Mouse (Mus musculus) gastrocnemius, adult 8-10 months (tissue): ENCODE data around the gene Hspe1. TPM values are rescaled to one million over a fixed set of nuclear protein-coding genes. Genes with fewer than 3 reads are reported as not detected.
"Not testable (repeated sequence)": the region's sequence is repeated elsewhere in the genome, so short reads cannot be mapped to it uniquely, and the experiment has no call there.

Source experiments
- DNase-seq, 2 experiments: peaks; one replicate each; pipeline ENCODE4 v3.0.0; 2022; ENCODE audit warnings: low spot score in 2 of 2
- total RNA-seq, 4 experiments: library from RNA; stranded (reverse); gene quantifications; 2 replicates each; pipeline ENCODE4 v1.2.4; 2022

Hspe1 gene
- total RNA-seq, 4 experiments from 2014 or later: 83.2 to 102 (median 92.9) TPM

- no peak for DNase-seq
These were observed 2.1 kb upstream of the Hspe1 start for GRCm38 (mm10) chr1:55085781-55086366.

- DNase-seq: no peak
These were observed 998 bp upstream of the Hspe1 start for GRCm38 (mm10) chr1:55086868-55087400.

GRCm38 (mm10) chr1:55087401-55087904, 479 bp upstream of the Hspe1 start:
- DNase-seq: peak; percentile 54 to 71

GRCm38 (mm10) chr1:55088611-55089497, 922 bp downstream of the Hspe1 start:
- DNase-seq: no peak

- DNase-seq: no peak
These were observed 1.6 kb downstream of the Hspe1 start for GRCm38 (mm10) chr1:55089498-55090064.

- DNase-seq: no peak
These were observed 4.1 kb downstream of the Hspe1 start for GRCm38 (mm10) chr1:55092056-55092455.

- DNase-seq: no peak
These were observed 4.5 kb downstream of the Hspe1 start for GRCm38 (mm10) chr1:55092469-55092868.

GRCm38 (mm10) chr1:55106919-55107585, 19.1 kb downstream of the Hspe1 start:
- DNase-seq: no peak

GRCm38 (mm10) chr1:55107644-55108043, 19.7 kb downstream of the Hspe1 start:
- no peak for DNase-seq

GRCm38 (mm10) chr1:55108473-55108872, 20.5 kb downstream of the Hspe1 start:
- no peak for DNase-seq

GRCm38 (mm10) chr1:55109066-55109766, 21.3 kb downstream of the Hspe1 start:
- no peak for DNase-seq

- DNase-seq: no peak
These were observed 35.1 kb downstream of the Hspe1 start for GRCm38 (mm10) chr1:55123046-55123445.

- no peak for DNase-seq
These were observed 35.6 kb downstream of the Hspe1 start for GRCm38 (mm10) chr1:55123561-55123960.

- not testable (repeated sequence) for DNase-seq
These were observed 36.2 kb downstream of the Hspe1 start for GRCm38 (mm10) chr1:55124136-55124535.

GRCm38 (mm10) chr1:55129716-55130115, 41.8 kb downstream of the Hspe1 start:
- DNase-seq: no peak

- no peak for DNase-seq
These were observed 42.4 kb downstream of the Hspe1 start for GRCm38 (mm10) chr1:55130190-55130916.

- DNase-seq: peak; percentile 84 to 86
These were observed 43.0 kb downstream of the Hspe1 start, which contains the start of gene Mob4 for GRCm38 (mm10) chr1:55130943-55131401. Mob4 (plus strand) TSS chr1:55131231.

GRCm38 (mm10) chr1:55131424-55132014, 43.6 kb downstream of the Hspe1 start:
- no peak for DNase-seq

GRCm38 (mm10) chr1:55132308-55132707, 44.4 kb downstream of the Hspe1 start:
- DNase-seq: no peak
